Mouse (Mus musculus) lung, adult 2 months (tissue): ENCODE measurements around the gene Fzd4.

Experiments used
- CTCF ChIP-seq: fragments of 200-500 bp; IDR thresholded peaks from 2 replicates; pipeline ENCODE4 v1.5.1; 2011; ENCODE audit warnings: mild to moderate bottlenecking, low read length, control low read depth; ENCODE audit not compliant: insufficient read depth
- POLR2A ChIP-seq: fragments of 200-500 bp; IDR thresholded peaks from 2 replicates; pipeline ENCODE4 v1.6.1; 2011; ENCODE audit warnings: low read depth, mild to moderate bottlenecking, control low read depth, low read length, borderline replicate concordance; ENCODE audit errors: extremely low read depth

DNA sequence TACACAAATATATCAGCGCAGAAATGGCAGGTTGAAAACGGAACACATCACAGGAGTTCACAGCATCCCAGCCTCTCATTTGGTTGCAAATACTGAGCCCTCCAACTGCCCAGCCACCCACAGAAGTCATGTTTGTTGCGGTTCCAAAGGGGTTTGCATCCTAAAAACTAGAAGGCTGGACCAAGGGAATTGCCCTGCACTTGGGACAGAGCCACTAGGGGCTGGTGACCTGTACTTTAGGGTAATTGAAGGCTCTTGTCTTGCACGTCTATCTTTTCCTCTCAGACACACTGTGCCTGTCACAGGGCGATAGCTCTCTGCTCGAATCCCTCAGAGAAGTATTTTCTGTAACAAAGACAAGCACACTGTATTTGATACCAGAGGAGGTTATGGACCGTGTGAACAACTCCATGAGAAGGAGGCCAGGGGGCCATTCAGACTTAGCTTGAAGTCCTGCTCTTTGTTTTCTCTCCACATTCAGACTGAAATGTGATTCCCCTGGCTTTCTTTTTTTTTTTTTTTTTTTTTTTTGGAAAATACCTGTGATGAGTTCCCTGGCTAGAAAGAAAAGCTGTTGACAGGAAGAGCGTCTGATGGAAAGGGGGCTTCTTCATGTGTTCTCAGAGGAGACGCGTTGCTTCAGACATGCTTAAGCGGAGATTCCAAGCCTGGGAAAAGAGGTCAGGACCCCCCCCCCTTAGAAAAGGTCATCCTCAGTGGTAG lies 2.9 kb upstream of the Fzd4 start:
- TF ChIP-seq POLR2A (no peak), CTCF (no peak)
